Mouse (Mus musculus): Measurements from ENCODE around the gene Angptl7. TPM values are rescaled to one million over a fixed set of nuclear protein-coding genes. Genes with fewer than 3 reads are reported as not detected.

Gene Angptl7
- total RNA-seq, 2 experiments from 2014 or later, result 1.6 to 2.1 TPM

- DNase-seq, result peak; percentile 55
These were observed 46.6 kb downstream of the Angptl7 start for GRCm38 (mm10) chr4:148453707-148454106.

DNA sequence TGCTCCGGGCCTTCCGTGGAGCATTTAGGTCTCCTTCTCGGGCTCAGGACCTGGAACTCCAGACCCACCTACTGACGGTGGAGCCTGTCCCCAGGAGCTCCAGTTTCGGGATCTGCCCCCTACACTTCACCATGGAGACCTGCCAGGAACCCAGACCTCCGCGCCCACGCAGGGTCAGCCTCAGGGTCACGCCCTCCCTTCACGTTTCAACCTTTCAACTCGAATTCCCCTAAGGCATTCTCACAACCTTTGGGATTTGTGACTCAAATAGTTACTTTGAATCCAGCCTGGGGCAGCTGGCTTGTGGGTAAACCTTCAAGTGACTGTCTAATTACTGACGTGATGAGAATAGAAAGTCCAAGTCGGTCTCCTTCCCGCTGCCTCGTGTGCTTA lies 51.4 kb downstream of the Angptl7 start:
- DNase-seq, result peak; percentile 60

- DNase-seq, result peak; percentile 95
These were observed 51.9 kb downstream of the Angptl7 start, which contains the start of gene Mtor for GRCm38 (mm10) chr4:148448179-148448852. TSS of gene Mtor (plus strand) at chr4:148448611.

Other genes with a start within 250 kb of the Angptl7 start
- gene Disp3, start 212.5 kb downstream of the Angptl7 start, total RNA-seq (2021), result 1 to 10 TPM in 1 of 2 experiments, under 1 TPM in 1; 0.79 to 1.2 TPM
- 10 to 100 TPM; 17.6 to 18.5 TPM for gene Ubiad1, start 55.7 kb downstream of the Angptl7 start, total RNA-seq (2021)
- gene Mtor, start 51.8 kb downstream of the Angptl7 start, total RNA-seq (2021), result 10 to 100 TPM; 68.4 to 77.9 TPM
- 10 to 100 TPM; 45.7 to 55.6 TPM for gene Exosc10, start 58.0 kb upstream of the Angptl7 start, total RNA-seq (2021)
- 10 to 100 TPM; 63.1 to 69.7 TPM for gene Srm, start 91.0 kb upstream of the Angptl7 start, total RNA-seq (2021)
- 10 to 100 TPM; 17.2 to 34.8 TPM for gene Masp2, start 102.1 kb upstream of the Angptl7 start, total RNA-seq (2021)
- 100 to 1,000 TPM; 214 to 253 TPM for gene Tardbp, start 126.6 kb upstream of the Angptl7 start, total RNA-seq (2021)
- under 1 TPM in 1 of 2 experiments, not detected in 1; 0.64 TPM for gene Gm572, start 142.9 kb upstream of the Angptl7 start, total RNA-seq (2021)